Mouse (Mus musculus): ENCODE data around the gene Olfr917.

The Olfr917 gene

DNA sequence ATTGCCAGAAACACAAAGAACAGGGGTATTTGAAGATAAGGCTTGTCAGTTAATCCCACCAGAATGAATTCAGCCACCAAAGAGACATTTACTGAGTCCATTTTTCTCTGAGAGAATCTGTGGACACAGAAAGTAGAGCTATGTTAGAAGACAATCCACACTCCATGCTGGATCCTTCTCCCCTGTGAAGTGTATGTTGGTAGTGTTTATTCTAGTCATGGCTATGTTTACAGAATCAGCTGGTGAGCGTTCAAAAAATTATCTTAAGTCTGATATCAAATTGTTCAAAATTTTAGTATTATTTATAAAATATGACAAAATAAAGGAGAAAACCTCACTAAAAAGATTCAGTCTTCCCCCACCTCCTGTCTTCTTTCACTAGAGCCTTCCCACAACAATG is at the start of gene Olfr917:
Gene Olfr917, minus strand, starts transcription at position 101 of the 400 bp plus-strand sequence.
- no peak for DNase-seq (ENCODE audit: low read depth, low spot score)

- no peak for DNase-seq (ENCODE audit: low read depth, low spot score)
Measured at GRCm38 (mm10) chr9:38674501-38674900, 8.9 kb upstream of the Olfr917 start, which contains the start of gene Olfr918. TSS of gene Olfr918 (minus strand) at chr9:38674601.

GRCm38 (mm10) chr9:38672887-38673286 is 7.2 kb upstream of the Olfr917 start:
- DNase-seq (ENCODE audit: low read depth, low spot score) = no peak

DNA sequence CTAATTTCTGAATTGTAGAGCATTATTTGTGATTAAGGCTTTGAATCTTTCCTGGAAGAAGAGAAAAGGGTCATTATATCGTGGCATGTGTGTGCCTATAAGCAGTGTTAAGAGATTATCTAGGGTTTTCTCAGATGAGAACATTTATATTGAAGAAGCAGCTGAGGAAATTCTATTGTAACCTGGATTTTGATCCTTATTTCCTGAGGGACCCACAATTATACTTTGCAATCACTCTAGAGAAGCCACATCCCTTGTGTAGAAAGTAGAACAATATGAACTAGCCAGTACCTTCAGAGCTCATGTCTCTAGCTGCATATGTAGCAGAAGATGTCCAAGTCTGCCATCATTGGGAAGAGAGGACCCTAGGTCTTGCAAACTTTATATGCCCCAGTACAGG is 5.9 kb downstream of the Olfr917 start, which contains the start of gene Olfr916:
Gene Olfr916, minus strand, starts transcription at position 101 of the 400 bp plus-strand sequence.
- DNase-seq (ENCODE audit: low read depth, low spot score) = no peak

DNA sequence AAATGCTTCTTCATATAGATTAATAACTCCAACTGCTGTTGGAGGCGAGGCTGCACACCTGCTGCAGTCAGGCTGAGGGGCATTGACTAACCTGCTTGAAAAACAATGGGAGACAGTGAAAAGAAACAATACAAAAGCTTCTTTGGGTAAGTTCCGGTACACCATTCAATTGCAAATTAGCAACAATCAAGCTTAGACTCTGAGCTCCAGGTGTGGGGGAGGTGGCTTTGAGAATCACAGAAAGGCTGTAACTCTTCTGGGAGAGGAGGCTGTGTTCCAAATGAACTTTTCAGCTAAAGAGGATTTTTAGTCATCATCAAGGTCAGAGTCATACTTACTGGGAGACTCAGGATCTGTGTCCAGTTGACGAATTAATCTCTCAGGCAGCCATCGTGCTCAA is 33.2 kb downstream of the Olfr917 start:
- DNase-seq (ENCODE audit: low read depth, low spot score) = no peak

Data from brain, embryonic 18.5 days (tissue).